Mouse (Mus musculus) mesoderm, embryonic 11.5 days (tissue): ENCODE measurements around the gene Pde8b.
A peak's percentile ranks its signal among the peaks of the same experiment; 100 is the strongest.

Experiments used
- DNase-seq: peaks from one replicate; pipeline ENCODE4 v3.0.0-alpha.2; 2012; ENCODE audit warnings: low read depth, low spot score

Gene Pde8b

GRCm38 (mm10) chr13:95249511-95250456, at the start of gene Pde8b:
Pde8b (minus strand) TSS chr13:95250336.
- DNase-seq: peak; percentile 10

- DNase-seq: no peak
Measured at GRCm38 (mm10) chr13:95291983-95292382, 41.8 kb upstream of the Pde8b start.

DNA sequence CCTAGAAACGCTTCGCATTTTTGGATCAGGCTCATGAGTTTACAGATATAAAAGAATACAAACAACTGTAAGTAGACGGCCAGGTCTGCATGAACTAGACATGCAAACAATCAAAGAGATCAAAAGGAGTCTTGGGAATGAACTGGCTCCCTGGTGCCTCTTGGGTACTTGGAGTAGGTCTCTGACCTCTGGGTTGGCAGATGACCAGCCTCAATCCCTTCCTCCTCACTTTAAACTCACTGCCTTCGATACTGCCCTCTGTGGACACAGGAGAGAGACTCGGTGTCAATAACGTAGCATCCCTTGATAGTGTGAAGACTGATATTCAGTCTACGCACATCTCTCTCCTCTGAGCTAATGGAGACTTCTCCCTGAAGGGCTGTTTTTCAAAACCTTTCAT, 37.9 kb upstream of the Pde8b start:
- no peak for DNase-seq

DNA sequence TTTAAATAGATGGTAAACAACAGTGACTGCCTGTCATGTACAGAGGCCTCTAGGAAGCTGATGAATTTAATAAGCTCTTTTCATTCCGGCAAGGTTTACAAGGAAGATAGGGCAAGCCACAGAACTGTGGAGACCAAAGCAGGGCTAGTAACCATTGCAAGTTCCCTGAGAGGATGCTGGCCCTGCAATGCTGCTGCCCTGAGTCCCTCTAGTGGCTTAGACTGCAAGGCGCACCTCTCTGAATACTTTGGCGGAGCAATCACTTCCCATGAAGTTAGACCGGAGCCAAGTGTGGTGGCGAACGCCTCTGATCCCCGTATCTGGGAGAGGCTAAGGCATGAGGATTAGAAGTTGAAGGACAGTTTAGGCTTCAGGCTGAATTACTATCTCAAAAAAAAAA, 36.9 kb upstream of the Pde8b start:
- peak; percentile 79 for DNase-seq

DNA sequence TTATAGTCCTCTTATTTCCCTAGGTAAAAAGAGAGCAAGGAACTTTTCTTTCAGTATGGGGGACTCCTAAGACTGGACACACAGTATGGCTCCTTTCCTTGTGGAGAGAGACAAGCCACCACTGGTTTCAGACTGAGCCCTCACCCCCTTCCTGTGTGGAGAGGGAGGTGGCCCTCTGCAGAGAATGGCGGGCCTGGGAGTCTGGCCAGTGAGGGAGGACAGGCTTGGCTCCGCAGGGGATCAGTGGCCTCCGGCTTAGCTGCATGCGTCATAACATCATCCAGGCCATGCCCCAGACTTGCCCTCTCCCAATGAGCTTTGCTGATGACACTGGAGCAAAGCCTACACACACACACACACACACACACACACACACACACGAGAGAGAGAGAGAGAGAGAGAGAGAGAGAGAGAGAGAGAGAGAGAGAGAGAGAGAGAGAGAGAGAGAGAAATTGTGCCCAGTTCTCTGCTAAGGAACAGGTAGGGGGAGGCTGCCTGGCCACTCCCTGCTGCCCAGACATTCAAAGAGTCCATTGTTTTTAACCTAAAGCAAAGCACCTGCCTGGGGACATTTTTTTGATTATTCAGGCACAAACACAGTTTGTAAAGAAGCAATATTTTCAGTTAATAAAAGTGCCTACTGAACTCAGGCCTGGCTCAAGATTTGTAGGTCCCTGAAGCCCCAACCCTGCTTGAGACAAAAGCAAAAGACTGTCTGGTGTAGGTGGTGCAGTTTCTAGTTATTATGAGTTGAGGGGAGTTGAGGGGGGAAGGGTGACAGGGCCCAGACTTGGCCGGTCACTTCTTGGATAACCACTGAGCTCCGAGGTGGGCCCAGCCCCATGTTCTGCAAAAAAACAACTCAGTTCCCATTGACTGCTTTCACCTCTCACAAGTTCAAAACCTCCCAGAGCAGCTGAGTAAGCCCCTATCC, 31.9 kb upstream of the Pde8b start:
- no peak for DNase-seq

DNA sequence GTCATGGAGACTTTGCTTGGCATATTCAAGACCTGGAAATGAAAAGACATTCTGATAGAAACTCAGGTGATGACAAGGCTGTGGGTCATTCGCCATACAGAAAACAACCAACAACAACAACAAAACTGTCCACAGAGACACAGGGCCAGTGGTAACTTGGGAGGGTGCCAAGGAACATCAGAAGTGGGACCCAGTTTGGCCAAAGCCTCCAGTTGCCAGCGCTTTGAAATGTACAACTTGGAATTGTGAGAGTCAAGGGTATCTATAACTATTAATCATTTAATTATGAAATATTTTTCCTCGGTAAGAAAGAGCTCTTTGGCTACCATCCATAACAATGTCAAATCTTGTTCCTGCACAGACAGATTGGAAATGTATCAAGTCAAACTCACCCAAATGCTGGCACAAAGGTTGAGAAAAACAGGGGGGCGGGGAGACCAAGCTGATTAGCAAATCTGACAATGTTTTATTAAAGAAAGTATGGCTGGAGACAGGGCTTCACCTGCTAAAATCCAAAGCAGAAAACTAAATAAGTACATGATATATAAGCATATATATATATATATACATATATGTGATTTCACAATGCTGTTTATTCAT, 28.4 kb upstream of the Pde8b start:
- DNase-seq: no peak

GRCm38 (mm10) chr13:95264691-95265090, 14.6 kb upstream of the Pde8b start:
- no peak for DNase-seq

GRCm38 (mm10) chr13:95260886-95261789, 11.0 kb upstream of the Pde8b start:
- peak; percentile 45 for DNase-seq

DNA sequence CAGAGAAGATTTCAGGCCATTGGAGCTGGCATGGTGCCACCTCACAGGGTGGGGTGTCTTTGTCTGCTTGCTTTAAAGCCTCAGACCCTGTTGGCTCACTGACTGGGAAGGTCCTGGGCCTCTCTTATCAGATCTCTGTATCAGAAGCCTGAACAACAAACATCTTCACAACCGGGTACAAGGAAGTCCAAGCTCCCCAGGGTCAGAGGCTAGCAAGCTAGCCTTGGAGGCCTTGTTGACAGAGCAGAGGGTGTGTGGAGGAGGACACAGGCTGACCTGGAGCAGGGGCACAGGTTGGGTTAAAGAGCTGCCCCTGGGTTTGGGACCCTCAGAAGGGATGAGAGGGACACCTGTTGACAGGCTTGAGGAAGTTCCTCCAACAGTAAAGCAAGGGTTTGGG, 10.3 kb upstream of the Pde8b start:
- DNase-seq: no peak

DNA sequence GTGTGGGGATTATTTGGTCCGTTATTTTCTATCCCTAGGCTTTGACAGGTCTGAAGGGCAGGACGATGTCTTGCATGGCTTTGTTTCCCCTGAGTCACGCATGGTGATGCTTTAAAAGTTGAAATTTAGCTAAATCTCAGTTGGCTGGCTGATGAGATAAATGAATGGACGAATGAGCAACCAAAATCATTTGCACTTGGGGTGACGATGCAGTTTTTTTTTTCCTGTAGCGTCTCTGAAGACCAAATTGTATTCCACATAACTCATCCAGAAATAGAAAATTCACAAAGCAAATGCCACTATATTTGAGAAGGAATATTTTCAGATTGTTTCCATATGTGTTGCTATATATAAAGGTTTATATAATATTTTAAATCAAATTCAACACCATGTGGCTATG, 6.9 kb upstream of the Pde8b start:
- DNase-seq: no peak

DNA sequence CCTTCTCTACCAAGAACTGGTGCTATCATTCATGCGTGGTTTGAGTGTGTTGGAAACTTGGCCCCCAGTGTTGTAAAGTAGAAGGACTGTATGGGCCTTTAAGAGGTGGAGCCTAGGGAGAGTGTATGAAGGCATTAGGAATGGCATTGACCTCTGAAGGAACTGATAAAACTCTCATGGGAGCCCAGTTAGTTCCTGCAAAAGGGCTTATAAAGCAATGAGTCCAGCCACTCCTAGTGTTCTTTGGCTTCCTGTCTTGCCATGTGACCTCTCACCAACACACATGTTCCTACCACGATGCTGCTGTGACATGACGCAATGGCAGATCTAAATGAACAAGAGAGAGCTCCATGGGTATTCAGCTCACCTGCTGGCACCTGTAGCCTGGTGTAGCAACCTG, 4.9 kb upstream of the Pde8b start:
- no peak for DNase-seq

DNA sequence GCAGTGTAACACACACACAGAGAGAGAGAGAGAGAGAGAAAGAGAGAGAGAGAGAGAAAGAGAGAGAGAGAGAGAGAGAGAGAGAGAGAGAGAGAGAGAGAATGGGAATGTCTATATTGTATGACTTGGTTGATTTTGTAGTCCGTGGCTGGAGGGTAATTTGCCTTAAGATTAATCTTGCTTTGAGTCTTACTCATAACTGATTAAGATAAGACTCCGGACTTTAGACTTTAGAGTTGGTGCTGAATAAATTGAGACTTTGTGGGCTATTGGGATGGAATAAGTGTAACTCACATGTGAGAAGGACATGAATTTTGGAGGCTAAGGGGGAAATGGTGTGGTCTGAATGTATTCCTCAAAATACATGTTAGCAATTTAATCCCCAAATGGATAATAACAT, 7.1 kb downstream of the Pde8b start:
- DNase-seq: no peak

- DNase-seq: no peak
Measured at GRCm38 (mm10) chr13:95237488-95237887, 12.6 kb downstream of the Pde8b start.

- DNase-seq: no peak
Measured at GRCm38 (mm10) chr13:95235261-95235660, 14.9 kb downstream of the Pde8b start.

GRCm38 (mm10) chr13:95231366-95232138, 18.6 kb downstream of the Pde8b start:
- DNase-seq: no peak

- DNase-seq: no peak
Measured at GRCm38 (mm10) chr13:95230326-95230725, 19.8 kb downstream of the Pde8b start.

DNA sequence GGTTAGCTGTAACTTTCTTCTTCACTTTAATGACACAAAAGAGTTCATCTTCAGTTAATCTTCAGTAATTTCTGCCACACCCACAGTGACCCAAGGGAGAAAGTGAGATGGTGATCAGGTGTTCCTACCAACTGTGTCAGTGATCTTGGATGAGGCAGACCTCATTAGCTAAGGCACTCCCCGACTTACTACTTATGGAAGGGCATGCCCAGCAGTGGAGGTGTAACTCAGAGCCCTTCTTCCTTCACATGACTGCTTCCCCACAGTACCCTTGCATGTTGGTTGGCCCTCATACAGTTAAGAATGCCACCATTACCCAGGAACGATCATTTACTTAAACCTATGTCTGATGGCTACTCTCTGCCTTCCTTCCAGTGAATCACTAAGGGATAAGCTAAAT, 25.6 kb downstream of the Pde8b start:
- DNase-seq: no peak

DNA sequence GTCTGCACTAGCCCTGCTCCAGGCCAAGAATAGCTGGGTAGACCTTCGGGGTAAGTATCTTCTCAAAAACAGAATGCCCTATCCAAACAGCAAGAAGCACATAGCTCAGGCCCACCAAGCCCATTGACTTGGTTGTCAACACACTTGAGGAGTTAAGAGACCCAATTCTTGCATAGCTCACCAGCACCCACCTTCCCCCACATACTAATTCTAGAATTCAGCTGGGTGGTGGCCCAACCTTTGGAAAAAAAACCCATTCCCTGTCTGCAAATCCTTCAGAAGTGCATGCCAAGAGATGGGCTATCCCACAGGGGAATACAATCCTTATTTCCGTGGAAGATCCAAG, 26.7 kb downstream of the Pde8b start:
- no peak for DNase-seq

DNA sequence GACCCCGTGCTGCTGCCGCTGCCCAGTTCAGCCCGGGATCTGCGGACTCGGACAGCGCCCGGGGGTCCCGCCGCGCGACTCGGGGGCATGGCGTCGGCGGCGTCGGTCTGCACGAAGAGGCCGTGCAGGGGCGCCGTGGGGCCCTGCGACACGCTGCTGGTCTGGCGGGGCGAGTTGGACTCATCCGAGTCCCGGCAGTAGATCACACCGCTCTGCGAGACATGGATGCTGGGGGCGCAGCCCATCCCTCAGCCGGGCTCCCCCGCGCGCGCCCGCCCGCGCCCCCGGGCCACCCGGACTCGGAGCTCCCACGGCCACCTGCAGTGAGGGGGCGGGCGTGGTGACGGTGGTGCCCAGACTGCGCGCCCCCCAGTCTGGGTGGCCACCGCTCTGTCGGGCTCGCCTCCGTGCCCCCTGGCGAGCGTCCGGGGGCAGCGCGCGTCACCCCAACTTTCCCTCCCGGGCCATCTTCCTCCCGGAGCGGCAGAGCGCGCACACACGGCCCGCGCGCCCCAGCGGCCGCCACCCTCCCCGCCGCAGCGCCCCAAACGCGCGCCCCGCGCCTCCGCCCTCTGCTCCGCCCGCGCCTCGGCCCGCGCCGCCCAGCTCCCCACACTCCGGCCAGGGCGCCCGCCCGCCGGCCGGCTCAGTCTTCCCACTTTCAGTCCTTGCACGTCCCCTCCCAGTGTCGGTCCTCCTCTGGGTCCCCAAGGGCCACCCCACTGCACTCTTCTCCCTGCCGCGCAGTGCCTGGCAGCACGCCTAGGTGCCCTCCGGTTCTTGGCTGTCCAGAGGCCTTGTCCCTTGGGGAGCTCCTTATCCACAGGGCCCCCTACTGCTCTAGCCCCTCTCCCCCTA, 27.3 kb downstream of the Pde8b start:
- DNase-seq: peak; percentile 21
